Mouse (Mus musculus): ENCODE measurements around the gene Sh3rf3. TPM values are rescaled to one million over a fixed set of nuclear protein-coding genes. Genes with fewer than 3 reads are reported as not detected.

Gene Sh3rf3
- polyA plus RNA-seq, 1 experiment from 2014 or later, result 4.6 TPM

DNA sequence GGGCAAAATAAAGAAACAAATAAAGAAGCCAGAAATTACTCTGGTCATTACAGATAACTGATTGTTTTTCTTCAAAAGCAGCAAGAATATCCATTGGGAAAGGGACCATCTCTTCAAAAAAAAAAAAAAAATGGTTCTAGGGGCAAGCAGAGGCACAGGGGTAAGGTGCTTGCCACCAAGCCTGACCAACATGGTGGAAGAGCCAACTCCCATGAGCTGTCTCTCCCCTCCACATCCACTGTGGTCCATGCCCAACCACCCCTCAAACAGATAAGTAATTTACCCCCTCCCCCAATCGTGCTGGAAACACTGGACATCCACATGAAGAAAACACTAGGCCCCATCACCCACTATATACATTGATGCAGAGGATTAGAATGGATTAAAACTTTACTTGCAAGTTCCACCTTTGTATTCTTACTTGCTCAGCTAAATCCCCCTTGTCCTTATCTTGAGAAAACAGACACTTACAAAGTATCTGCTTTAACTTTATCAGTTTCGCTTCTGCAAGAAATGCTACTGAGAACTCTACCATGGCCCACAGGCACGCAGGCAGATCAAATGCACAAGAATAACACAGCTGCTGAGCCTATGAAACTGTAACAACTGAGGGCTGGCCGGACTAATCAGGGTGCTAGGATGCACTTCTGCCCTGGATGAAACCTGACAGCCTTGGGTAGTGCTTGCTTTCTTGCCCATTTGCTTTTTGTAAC, 349.2 kb downstream of the Sh3rf3 start:
- Histone ChIP-seq H3K4me1 (replicated peaks) (no peaks in the 10 kb centered on the region), H3K36me3 (peaks cover 14% of the 10 kb centered on the region; the same call in 1 of the 2 replicates), H3K27ac (replicated peaks) (no peak overlapping the region), H3K27me3 (no peaks in the 10 kb centered on the region), H3K9me3 (no peaks in the 10 kb centered on the region), H3K9ac (no peak overlapping the region), H3K4me2 (no peak overlapping the region), H3K4me3 (no peak overlapping the region)
- WGBS, result 87% methylated on average over 4 of the region's 4 CpGs
- no peak for ATAC-seq (ENCODE audit: low read depth)

DNA sequence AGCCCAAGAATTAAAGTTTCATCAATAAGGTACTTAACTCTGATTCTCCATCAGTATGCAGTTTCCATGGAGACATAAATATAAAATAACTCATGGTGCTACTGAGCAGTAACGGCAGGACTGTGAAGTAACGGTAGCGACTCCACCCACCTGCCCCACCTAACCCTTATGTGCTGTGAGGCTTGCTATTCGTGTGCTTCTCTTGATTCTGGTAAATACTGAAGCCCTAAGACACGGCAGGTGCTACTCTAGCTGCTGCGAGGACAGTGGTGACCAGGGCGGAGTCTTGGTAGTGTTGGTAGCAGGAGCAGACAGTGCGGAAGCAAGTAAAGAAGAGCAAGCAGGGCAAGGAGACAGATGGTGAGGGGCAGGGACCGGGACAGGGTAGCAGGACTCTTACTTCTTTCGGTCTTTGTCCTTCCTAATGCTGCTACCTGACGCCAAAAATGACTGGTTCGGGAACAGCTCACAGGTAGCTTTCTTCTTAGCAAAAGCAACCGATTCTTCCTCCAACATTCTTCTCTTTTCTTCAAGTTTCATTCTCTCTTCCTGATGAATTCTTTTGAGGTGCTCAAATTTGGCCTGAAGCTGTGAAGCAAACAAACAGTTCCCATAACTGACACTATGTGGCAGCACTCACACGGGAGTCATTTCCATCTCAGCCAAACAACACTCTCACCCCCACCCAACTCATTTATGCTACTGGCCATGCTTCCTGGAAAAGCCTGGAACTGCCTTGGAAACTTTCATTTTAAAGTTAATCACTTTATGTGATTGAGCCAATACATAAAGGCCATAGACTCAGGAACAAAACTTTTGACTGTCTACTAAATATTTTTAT, 353.2 kb downstream of the Sh3rf3 start:
- H3K4me3 ChIP-seq, result no peak overlapping the region
- no peak overlapping the region for H3K4me2 ChIP-seq
- no peak overlapping the region for H3K27ac ChIP-seq (replicated peaks)
- H3K9ac ChIP-seq, result no peak overlapping the region
- no peaks in the 10 kb centered on the region for H3K9me3 ChIP-seq
- no peak for ATAC-seq (ENCODE audit: low read depth)
- no peaks in the 10 kb centered on the region for H3K27me3 ChIP-seq
- H3K36me3 ChIP-seq, result peaks cover 20% of the 10 kb centered on the region; the same call in 1 of the 2 replicates
- 71% methylated on average over 14 of the region's 14 CpGs for WGBS
- H3K4me1 ChIP-seq (replicated peaks), result no peaks in the 10 kb centered on the region

DNA sequence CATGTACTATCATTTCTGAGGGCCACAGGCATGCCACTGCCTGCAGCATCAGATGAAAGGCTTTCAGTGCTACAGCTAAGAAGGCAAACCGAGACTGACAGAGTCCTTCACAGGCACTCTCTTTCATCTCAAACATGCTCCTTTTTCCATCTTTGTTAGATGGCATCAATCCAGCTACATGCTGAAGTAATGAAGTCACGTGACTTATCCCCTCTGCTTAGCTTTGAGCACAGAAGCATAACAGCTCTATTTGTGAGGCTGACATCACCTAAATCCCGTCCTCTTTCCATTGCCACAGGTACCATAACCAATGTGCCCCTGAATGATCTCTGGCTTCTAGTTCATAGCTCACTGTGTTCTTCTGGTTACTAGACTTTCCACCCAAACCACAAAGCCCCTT, 357.9 kb downstream of the Sh3rf3 start:
- Histone ChIP-seq H3K4me3 (no peak overlapping the region), H3K4me2 (no peak overlapping the region), H3K36me3 (peaks cover 20% of the 10 kb centered on the region), H3K4me1 (replicated peaks) (no peaks in the 10 kb centered on the region), H3K9ac (no peak overlapping the region), H3K27ac (replicated peaks) (no peak overlapping the region), H3K27me3 (no peaks in the 10 kb centered on the region), H3K9me3 (no peaks in the 10 kb centered on the region)
- 74% methylated on average over 3 of the region's 3 CpGs for WGBS
- no peak for ATAC-seq (ENCODE audit: low read depth)

DNA sequence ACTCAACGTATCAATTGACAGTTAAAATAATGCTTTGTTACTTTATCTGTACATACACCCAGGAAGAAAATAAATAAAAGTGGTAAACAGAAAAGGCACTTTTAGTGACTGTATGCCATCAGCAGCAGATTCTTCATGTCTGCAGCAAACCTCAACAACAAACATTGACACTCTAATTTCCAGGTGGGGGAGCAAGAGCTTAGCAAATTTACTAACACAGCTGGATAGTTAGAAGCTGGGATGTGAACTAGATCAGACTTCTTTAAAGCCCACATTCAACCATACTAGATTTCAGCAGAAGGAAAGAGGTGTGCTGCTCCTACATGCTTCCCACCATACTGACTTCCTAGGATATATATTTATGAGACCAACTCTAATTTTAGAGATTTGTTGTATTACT, 359.4 kb downstream of the Sh3rf3 start:
- Histone ChIP-seq H3K4me3 (no peak overlapping the region), H3K27ac (replicated peaks) (no peak overlapping the region), H3K4me1 (replicated peaks) (no peaks in the 10 kb centered on the region), H3K9me3 (no peaks in the 10 kb centered on the region), H3K9ac (no peak overlapping the region), H3K4me2 (no peak overlapping the region), H3K36me3 (peaks cover 22% of the 10 kb centered on the region; the same call in 1 of the 2 replicates), H3K27me3 (no peaks in the 10 kb centered on the region)
- WGBS, result 91% methylated on average over 1 of the region's 1 CpGs
- no peak for ATAC-seq (ENCODE audit: low read depth)

DNA sequence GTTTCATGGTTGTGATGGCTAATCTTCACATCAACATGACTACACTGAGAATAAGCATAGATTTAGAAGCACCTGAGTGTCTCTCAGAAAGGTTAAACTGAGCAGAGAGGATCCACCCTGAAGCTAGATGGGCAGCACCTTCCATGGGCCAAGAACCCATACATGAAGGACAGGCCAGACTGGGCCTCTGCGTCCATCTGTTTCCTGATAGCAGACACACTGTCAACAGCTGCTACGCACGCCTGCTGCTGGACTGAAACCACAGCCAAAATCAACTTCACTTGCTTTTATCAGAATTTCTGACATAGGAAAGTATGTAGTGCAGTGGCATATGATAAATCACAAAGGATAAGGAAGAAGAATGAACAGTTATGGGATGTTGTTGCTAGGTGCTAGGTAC, 366.5 kb downstream of the Sh3rf3 start:
- H3K27ac ChIP-seq (replicated peaks), result no peak overlapping the region
- H3K9me3 ChIP-seq, result no peaks in the 10 kb centered on the region
- no peaks in the 10 kb centered on the region for H3K27me3 ChIP-seq
- WGBS, result 83% methylated on average over 3 of the region's 3 CpGs
- no peak overlapping the region for H3K4me2 ChIP-seq
- no peak overlapping the region for H3K4me3 ChIP-seq
- H3K36me3 ChIP-seq, result peaks cover 12% of the 10 kb centered on the region; the same call in 1 of the 2 replicates
- no peak overlapping the region for H3K9ac ChIP-seq
- no peak for ATAC-seq (ENCODE audit: low read depth)
- H3K4me1 ChIP-seq (replicated peaks), result no peaks in the 10 kb centered on the region

DNA sequence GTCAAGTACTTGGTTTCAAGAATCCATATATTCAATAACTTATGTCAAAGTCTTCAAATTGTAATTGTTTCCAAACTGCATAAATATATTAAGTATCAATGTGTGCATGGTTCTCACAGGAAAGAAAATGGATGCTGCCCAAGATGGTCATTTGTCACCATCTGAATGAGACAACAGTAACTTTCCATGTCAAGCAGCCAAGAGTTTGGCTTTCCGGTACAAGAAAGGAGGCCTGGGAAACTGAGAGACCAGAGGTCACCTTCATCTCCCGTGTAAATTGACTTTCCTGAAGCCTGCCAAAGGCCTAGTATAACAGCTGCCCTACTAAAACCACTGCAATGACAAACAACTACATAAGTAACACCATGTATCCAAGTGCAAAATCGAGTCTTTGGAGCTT, 369.1 kb downstream of the Sh3rf3 start:
- no peak for ATAC-seq (ENCODE audit: low read depth)
- WGBS, result 76% methylated on average over 3 of the region's 3 CpGs
- Histone ChIP-seq H3K9me3 (no peaks in the 10 kb centered on the region), H3K4me3 (no peak overlapping the region), H3K9ac (no peak overlapping the region), H3K27me3 (no peaks in the 10 kb centered on the region), H3K27ac (replicated peaks) (no peak overlapping the region), H3K4me2 (no peak overlapping the region), H3K36me3 (0 out of 2 replicates have a peak, but pooled peaks cover 9% of the 10 kb centered on the region), H3K4me1 (replicated peaks) (no peaks in the 10 kb centered on the region)

Small RNA genes within 50 kb of the gene (microRNA-seq; reads per million reads assigned to microRNA genes)
- not detected for gene Gm27672

Other genes starting within 250 kb of the Sh3rf3 start
- gene Edar, start 137.7 kb upstream of the Sh3rf3 start, polyA plus RNA-seq (2015; fragmentation: Nextera tagmentation; extraction: Ambion mirVana), result 0.06 TPM in 1 of 2 replicates, not detected in the other
- not detected in 2 replicates for gene Gm17542, start 95.1 kb upstream of the Sh3rf3 start, polyA plus RNA-seq (2015; fragmentation: Nextera tagmentation; extraction: Ambion mirVana)